Mouse (Mus musculus) embryonic facial prominence, embryonic 13.5 days (tissue): ENCODE measurements around the gene Hoxc9. TPM values are rescaled to one million over a fixed set of nuclear protein-coding genes. Genes with fewer than 3 reads are reported as not detected.

Experiments
- ATAC-seq: fragments of 200-750 bp; cut with Nextera tagmentation; 2 replicates; pipeline ENCODE4 v1.8.0; 2017; ENCODE audit warnings: low read depth; ENCODE audit not compliant: insufficient number of reproducible peaks, insufficient read depth, low FRiP score, low TSS enrichment
- H3K27ac ChIP-seq: fragments of 300-500 bp; sonication (generic); 2 replicates; pipeline ENCODE4 v1.5.1; 2015; ENCODE audit warnings: moderate library complexity, mild to moderate bottlenecking, inconsistent platforms
- H3K27me3 ChIP-seq: fragments of 300-500 bp; sonication (generic); 2 replicates; pipeline ENCODE4 v1.6.1; 2015; ENCODE audit warnings: mild to moderate bottlenecking, inconsistent platforms
- H3K36me3 ChIP-seq: fragments of 300-500 bp; sonication (generic); 2 replicates; pipeline ENCODE4 v1.6.1; 2015; ENCODE audit warnings: mild to moderate bottlenecking, inconsistent platforms
- H3K4me1 ChIP-seq: fragments of 300-500 bp; sonication (generic); 2 replicates; pipeline ENCODE4 v1.6.1; 2015; ENCODE audit warnings: inconsistent platforms
- H3K4me2 ChIP-seq: fragments of 300-500 bp; sonication (generic); 2 replicates; pipeline ENCODE4 v1.6.1; 2015; ENCODE audit warnings: moderate library complexity, mild to moderate bottlenecking, inconsistent platforms
- H3K4me3 ChIP-seq: fragments of 300-500 bp; sonication (generic); 2 replicates; pipeline ENCODE4 v1.5.1; 2015; ENCODE audit warnings: mild to moderate bottlenecking, inconsistent platforms
- H3K9ac ChIP-seq: fragments of 300-500 bp; sonication (generic); 2 replicates; pipeline ENCODE4 v1.6.1; 2015; ENCODE audit warnings: mild to moderate bottlenecking, inconsistent platforms
- H3K9me3 ChIP-seq: fragments of 300-500 bp; sonication (generic); 2 replicates; pipeline ENCODE4 v1.6.1; 2016; ENCODE audit warnings: inconsistent platforms
- WGBS: fragments of 180-500 bp; shearing (Covaris S2); methylation state at CpG from one replicate; pipeline ENCODE4 v1.1.7; 2015; ENCODE audit warnings: mixed read lengths; 5-methylcytosine and 5-hydroxymethylcytosine counted together
- polyA plus RNA-seq: library from polyadenylated mRNA; unstranded; fragments of >200 nt; fragmentation: Nextera tagmentation; extraction: Ambion mirVana; gene quantifications from 2 replicates; pipeline ENCODE4 v1.2.1, GENCODE M21; 2015

Gene Hoxc9
- not detected in 2 replicates for polyA plus RNA-seq

DNA sequence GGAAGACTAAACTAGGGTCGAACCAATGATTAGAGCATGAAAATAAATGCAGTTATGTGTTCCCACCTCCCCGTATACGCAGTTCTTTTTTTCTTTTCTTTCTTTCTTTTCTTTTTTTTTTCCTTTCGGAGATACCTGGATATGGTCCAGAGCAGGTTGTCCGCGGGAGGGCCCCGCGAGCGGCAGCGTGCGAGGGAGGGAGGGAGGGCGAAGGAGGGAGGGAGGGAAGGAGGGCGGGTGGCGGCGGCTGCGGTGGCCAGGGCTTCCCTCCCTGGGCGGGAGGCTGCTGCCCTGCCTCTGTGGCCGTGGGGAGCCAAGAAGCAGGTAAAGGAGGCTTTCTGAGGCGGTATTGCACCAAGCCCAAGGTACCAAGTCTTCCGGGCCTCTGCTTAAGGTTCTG is at the start of gene Hoxc9:
Hoxc9 (plus strand) TSS at position 269 of the 400 bp plus-strand sequence.
- Histone ChIP-seq H3K27me3 (peaks cover 100% of the 10 kb centered on the region), H3K4me3 (0 out of 2 replicates have a peak within 1 kb of the TSS, but pooled peaks have one; percentile 6), H3K9ac (no peak within 1 kb of the TSS), H3K9me3 (no peaks in the 10 kb centered on the region), H3K36me3 (no peaks in the 10 kb centered on the region), H3K4me1 (no peaks in the 10 kb centered on the region; the same call in 1 of the 2 replicates), H3K27ac (no peak within 1 kb of the TSS), H3K4me2 (0 out of 2 replicates have a peak within 1 kb of the TSS, but pooled peaks have one; percentile 9)
- ATAC-seq, result no peak
- 3% methylated on average over 20 of the region's 20 CpGs for WGBS

DNA sequence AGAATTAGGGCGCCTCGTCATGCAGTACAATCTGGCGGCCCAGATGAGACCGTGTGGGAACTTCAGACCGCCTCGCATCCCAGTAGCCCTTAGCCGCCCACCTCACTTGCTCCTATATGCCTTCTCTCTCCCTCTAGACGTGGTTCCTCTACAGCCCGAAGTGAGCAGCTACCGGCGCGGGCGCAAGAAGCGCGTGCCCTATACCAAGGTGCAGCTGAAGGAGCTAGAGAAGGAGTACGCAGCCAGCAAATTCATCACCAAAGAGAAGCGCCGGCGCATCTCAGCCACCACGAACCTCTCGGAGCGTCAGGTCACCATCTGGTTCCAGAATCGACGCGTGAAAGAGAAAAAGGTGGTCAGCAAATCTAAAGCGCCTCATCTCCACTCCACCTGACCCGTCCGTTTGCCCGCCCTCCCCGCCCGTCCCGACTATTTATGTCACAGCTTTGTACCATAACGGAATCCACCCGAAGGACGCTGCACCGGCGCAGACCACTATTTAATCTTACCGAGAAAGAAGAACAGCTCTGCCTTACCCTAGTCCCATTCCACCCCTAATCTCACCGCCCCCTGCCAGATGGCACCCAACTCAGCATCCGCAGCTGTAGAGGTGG is 49.1 kb upstream of the Hoxc9 start:
- WGBS, result 2% methylated on average over 40 of the region's 40 CpGs

DNA sequence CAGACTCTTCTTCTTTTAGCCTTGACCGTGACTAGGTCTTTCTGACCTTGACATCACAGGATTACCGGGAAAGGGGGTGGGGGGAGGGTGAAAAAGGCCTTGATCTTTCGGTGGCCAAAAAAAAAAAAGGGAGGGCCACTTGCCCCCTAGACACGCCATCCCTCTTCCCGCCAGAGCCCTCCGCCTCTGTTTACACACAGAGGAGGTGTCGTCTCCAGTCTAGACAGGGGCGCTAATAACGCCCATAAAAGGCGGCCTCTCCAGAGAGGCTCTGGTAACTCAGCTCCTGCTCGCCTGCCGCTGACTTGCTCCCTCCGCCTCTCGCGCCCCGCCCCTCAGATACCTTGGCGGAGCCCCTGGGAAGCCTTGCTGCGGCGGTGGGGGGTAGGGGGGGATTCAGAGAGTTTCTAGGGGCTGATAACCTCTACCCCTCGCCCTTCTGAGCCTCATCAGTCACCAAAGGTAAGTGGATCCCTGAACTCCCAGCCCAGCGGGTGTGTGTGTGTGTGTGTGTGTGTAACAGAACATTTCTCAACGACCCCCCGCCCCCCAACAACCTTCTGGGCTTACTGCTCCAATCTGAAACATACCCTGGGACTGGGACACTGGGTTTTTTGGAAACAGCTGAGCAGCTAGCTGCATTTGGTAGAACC is 44.4 kb upstream of the Hoxc9 start:
- Histone ChIP-seq H3K27ac (no peak overlapping the region), H3K4me2 (no peak overlapping the region), H3K9ac (no peak overlapping the region), H3K4me1 (peaks cover 3% of the 10 kb centered on the region; the same call in 1 of the 2 replicates), H3K4me3 (no peak overlapping the region), H3K36me3 (no peaks in the 10 kb centered on the region), H3K27me3 (peaks cover 100% of the 10 kb centered on the region), H3K9me3 (no peaks in the 10 kb centered on the region)
- 1% methylated on average over 23 of the region's 23 CpGs for WGBS
- ATAC-seq, result no peak

More for the DNA sequence above, 49.1 kb upstream of the Hoxc9 start:
- Histone ChIP-seq H3K9ac (no peak overlapping the region), H3K27ac (no peak overlapping the region), H3K9me3 (no peaks in the 10 kb centered on the region), H3K4me1 (no peaks in the 10 kb centered on the region), H3K4me2 (no peak overlapping the region), H3K27me3 (peaks cover 99% of the 10 kb centered on the region), H3K36me3 (no peaks in the 10 kb centered on the region), H3K4me3 (no peak overlapping the region)
- no peak for ATAC-seq

DNA sequence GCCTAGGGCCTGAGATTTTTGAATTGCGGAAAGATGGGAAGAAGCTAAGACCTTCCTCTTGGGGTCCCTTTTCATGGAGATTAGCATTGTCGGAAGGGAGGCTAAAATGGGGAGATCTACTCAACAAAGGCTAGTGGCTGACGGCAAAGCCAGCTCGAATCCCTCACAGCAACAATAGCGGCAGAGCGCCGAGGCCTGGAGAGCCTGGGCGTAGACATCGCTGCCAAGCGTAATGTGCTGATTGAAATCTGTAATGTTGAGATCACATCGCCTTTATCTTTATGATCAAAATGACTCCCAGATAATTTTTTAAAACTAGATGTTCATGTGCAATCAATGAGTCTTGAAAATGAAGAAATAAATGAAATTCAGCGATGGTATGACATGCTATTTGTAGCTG is 41.8 kb upstream of the Hoxc9 start:
- Histone ChIP-seq H3K36me3 (no peaks in the 10 kb centered on the region), H3K27me3 (peaks cover 100% of the 10 kb centered on the region), H3K27ac (no peak overlapping the region), H3K4me1 (peaks cover 3% of the 10 kb centered on the region; the same call in 1 of the 2 replicates), H3K4me2 (no peak overlapping the region), H3K4me3 (no peak overlapping the region), H3K9me3 (no peaks in the 10 kb centered on the region), H3K9ac (no peak overlapping the region)
- no peak for ATAC-seq
- WGBS, result 2% methylated on average over 12 of the region's 12 CpGs

DNA sequence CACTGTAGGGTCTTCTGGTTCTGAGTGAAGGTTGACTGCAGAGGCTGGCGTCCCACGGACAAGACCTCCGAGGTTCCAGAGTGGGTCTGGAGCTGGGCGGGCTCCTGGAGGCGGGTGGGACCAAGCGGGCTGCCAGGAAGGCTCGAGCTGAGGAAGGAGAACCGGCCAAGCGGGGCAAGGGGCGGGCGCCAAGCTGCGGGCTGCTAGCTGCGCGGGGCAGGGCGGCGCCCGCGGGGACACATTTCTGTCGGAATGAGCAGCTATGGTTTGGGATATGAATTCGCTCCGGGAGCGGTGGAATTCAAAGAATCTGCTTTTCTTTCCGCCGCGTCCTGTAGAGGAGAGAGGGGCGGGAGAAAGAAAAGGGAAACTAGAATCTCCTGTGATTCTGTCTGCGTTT is 41.3 kb upstream of the Hoxc9 start:
- H3K9ac ChIP-seq, result no peak overlapping the region
- no peaks in the 10 kb centered on the region for H3K9me3 ChIP-seq
- H3K27me3 ChIP-seq, result peaks cover 100% of the 10 kb centered on the region
- no peaks in the 10 kb centered on the region for H3K36me3 ChIP-seq
- under 1% methylated on average over 27 of the region's 27 CpGs for WGBS
- H3K27ac ChIP-seq, result no peak overlapping the region
- peak overlapping the region; percentile 26; the same call in 1 of the 2 replicates for H3K4me2 ChIP-seq
- H3K4me1 ChIP-seq, result peaks cover 3% of the 10 kb centered on the region; the same call in 1 of the 2 replicates
- no peak for ATAC-seq
- no peak overlapping the region for H3K4me3 ChIP-seq

DNA sequence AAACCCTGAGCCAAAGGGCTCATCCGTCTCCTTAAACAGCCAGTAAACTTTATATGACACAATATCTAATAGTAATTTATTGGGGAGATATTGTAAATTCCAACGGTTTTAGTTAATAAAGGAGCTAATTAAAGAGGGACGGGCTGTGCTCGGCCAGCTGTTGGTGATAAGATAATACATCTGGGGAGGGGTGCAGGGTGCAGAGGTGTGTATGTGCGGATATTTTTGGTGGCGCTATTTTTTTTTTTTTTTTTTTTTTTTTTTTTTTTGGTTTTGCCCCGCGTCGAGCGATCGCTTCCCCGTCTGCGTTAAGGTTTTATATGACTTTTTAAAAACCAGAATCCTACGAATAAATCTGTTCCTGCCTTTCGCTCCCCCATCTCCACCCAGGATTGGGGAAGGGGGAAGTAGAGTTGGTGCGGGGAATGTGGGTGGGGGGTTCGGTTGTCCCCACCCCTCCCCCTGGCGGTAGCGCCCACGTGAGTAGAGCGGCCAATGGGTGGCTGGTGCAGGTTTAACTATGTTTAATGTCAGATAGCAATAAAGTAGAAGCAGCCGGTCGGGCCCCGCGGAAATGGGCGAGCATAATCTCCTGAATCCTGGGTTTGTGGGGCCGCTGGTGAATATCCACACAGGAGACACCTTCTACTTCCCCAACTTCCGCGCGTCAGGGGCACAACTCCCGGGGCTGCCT is 39.8 kb upstream of the Hoxc9 start, which contains the start of gene Hoxc12:
Hoxc12 (plus strand) TSS at position 479 of the 694 bp plus-strand sequence.
- no peaks in the 10 kb centered on the region for H3K36me3 ChIP-seq
- peaks cover 100% of the 10 kb centered on the region for H3K27me3 ChIP-seq
- under 1% methylated on average over 31 of the region's 31 CpGs for WGBS
- H3K9me3 ChIP-seq, result no peaks in the 10 kb centered on the region
- H3K4me1 ChIP-seq, result peaks cover 3% of the 10 kb centered on the region; the same call in 1 of the 2 replicates
- no peak within 1 kb of the TSS for H3K27ac ChIP-seq
- ATAC-seq, result no peak
- no peak within 1 kb of the TSS for H3K9ac ChIP-seq
- H3K4me3 ChIP-seq, result 0 out of 2 replicates have a peak within 1 kb of the TSS, but pooled peaks have one; percentile 4
- no peak within 1 kb of the TSS for H3K4me2 ChIP-seq

DNA sequence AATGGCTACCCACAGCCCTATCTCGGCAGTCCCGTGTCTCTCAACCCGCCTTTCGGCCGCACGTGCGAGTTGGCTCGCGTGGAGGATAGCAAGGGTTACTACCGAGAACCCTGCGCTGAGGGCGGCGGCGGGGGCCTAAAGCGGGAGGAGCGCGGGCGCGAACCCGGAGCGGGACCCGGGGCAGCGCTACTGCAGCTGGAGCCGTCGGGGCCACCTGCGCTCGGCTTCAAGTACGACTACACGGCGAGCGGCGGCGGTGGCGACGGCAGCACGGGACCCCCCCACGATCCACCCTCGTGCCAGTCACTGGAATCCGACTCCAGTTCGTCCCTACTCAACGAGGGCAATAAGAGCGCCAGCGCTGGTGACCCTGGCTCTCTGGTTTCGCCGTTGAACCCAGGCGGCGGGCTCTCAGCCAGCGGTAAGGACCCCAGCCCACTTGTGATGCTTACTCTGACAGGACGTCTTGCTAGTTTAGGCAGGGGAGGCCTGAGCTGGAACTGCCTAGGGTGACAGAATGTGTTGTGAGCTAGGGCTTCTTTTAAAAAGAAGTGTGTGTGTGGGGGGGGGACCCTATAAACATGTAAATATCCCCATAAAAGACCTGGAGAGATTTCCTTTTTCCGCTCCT is 39.1 kb upstream of the Hoxc9 start:
- Histone ChIP-seq H3K9ac (no peak overlapping the region), H3K9me3 (no peaks in the 10 kb centered on the region), H3K4me3 (0 out of 2 replicates have a peak overlapping the region, but pooled peaks have one; percentile 4), H3K4me1 (peaks cover 3% of the 10 kb centered on the region; the same call in 1 of the 2 replicates), H3K27ac (no peak overlapping the region), H3K4me2 (no peak overlapping the region), H3K36me3 (no peaks in the 10 kb centered on the region), H3K27me3 (peaks cover 100% of the 10 kb centered on the region)
- under 1% methylated on average over 50 of the region's 50 CpGs for WGBS
- ATAC-seq, result no peak

DNA sequence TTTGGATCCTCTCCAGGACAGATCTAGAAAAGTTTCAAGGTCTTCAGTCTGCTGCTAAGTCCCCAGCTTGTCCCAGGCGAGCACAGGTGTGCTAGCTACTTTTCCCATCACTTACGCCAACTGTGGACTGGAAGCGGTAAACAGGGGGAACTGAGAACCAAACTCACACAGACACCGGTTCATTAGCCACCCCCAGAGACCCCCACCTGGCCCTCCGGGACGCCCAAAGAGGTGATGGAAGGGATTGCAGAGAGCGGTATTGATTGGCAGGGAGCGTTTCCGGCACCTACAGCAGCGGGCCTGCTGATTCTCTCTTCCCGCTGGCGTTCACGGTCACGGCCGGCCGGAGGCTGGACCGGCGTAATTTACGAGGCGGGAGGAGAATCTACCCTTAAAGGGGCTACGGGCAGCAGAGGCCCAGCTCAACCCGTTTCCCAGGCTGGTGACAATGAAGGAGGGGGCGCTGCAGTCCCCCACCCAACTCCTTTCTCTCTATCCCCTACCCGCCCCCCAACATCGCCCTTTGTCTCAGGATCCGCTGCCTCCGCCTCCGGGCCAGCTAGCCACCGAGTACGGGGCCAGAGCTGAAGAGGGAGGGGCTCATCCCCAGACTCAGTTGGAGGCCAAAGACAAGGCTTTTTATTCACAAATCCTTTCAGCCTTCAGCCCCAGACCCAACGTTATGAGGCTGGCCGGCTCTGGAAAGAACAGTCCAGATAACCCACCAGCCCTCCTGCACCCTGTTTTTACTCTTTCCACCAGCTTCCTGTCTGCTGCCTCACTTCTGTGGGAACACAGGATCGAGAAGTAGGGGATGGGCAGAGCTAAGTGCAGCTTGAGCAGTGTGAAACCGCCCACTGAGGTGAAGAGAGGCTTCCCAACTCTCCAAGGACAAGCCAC is 36.7 kb upstream of the Hoxc9 start:
- H3K9me3 ChIP-seq, result no peaks in the 10 kb centered on the region
- no peak overlapping the region for H3K4me3 ChIP-seq
- 2% methylated on average over 34 of the region's 34 CpGs for WGBS
- no peak overlapping the region for H3K4me2 ChIP-seq
- H3K9ac ChIP-seq, result no peak overlapping the region
- H3K27ac ChIP-seq, result no peak overlapping the region
- peaks cover 100% of the 10 kb centered on the region for H3K27me3 ChIP-seq
- no peak for ATAC-seq
- no peaks in the 10 kb centered on the region for H3K36me3 ChIP-seq
- peaks cover 3% of the 10 kb centered on the region; the same call in 1 of the 2 replicates for H3K4me1 ChIP-seq

DNA sequence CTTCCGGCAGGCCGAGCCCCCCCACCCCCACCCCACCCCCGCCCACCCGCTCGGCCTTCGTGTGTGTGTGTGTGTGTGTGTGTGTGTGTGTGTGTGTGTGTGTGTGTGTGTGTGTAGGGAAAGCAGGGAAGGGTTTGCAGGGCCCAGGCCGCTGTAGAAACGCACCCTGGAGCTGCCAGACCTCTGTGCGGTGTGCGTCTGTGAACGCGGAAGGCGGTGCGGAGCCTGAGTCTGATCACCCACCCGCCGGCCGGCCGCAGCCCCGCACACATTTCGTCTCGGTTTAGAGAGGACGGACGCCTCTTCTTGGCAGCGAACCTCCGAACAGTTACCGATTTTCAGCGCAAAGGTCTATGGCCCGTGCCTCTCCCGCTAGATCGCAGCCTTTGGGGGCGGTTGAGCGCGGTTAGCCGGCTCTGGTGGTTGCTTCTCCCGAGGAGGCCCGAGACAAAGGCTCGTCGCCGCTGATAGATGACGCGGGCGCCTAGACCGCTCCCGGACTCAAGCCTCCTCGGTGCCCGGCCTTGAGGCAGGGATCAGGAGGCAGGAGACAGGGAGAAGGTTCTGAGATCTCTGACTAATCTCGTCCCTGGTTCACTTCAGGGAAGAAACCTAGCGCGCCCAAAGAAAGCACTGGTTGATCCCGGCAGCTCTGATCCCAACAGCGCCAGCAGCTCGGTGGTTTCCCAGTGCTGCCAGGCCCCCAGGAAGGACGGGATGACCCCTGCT is 33.3 kb upstream of the Hoxc9 start:
- no peak overlapping the region for H3K9ac ChIP-seq
- H3K27ac ChIP-seq, result no peak overlapping the region
- no peaks in the 10 kb centered on the region for H3K4me1 ChIP-seq
- under 1% methylated on average over 50 of the region's 53 CpGs for WGBS
- H3K27me3 ChIP-seq, result peaks cover 100% of the 10 kb centered on the region
- H3K4me2 ChIP-seq, result no peak overlapping the region
- no peaks in the 10 kb centered on the region for H3K36me3 ChIP-seq
- no peak for ATAC-seq
- H3K4me3 ChIP-seq, result no peak overlapping the region; the same call in 1 of the 2 replicates
- H3K9me3 ChIP-seq, result no peaks in the 10 kb centered on the region

DNA sequence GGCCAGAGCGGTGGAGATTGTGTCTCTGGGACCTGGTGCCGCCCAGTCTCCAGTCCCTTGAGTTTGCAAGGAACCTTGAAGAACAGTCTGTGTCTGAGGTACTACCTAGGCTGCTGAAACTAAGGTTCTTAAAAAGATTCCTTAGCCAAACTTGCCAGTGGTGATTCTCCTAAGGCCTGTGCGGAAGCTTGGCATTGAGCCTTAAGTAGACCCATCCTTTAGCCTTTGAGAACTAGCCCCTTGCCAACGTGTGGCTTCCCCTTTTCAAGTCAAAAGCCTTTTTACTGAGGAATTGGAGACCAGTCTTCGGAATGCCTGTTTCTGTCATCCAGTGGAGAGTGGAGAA is 32.8 kb upstream of the Hoxc9 start:
- no peak overlapping the region for H3K27ac ChIP-seq
- H3K36me3 ChIP-seq, result no peaks in the 10 kb centered on the region
- 4% methylated on average over 5 of the region's 5 CpGs for WGBS
- no peaks in the 10 kb centered on the region for H3K4me1 ChIP-seq
- no peak overlapping the region for H3K4me2 ChIP-seq
- no peaks in the 10 kb centered on the region for H3K9me3 ChIP-seq
- H3K9ac ChIP-seq, result no peak overlapping the region
- no peak overlapping the region for H3K4me3 ChIP-seq
- H3K27me3 ChIP-seq, result peaks cover 100% of the 10 kb centered on the region
- no peak for ATAC-seq
